ENCODE assay signal across 8 mouse cellular contexts in the genomic region with DNA sequence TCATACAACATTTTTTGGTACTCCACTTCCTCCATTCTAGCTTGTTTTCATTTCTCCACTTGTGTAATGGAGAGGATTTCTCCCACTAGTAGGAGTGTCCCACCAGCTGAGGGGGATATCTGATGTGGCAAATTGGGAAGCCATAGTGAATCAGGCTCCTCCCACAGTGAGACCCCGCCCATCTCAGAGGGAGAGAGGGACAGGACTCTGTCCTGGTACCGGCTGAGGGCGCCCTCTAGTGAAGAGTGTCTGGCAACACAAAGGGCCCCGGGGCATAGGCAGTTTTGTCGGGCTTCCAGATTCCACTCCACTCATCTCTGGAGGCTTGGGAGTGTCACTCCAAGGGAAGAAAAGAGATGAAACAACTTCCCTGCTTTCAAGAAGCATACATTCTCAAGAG. TPM values are rescaled to one million over a fixed set of nuclear protein-coding genes. Genes with fewer than 3 reads are reported as not detected.
DNase-seq lines count a peak whose midpoint lies in the region; ATAC-seq and TF ChIP-seq lines count a peak whose summit lies in the region.

No protein-coding gene starts in this region.

- H3K4me2 ChIP-seq in midbrain, embryonic 15.5 days: no peak overlapping the region

- no peaks in the 10 kb centered on the region for H3K4me1 ChIP-seq in midbrain, embryonic 10.5 days
- no peaks in the 10 kb centered on the region for H3K4me1 ChIP-seq in midbrain, embryonic 15.5 days
- H3K4me1 ChIP-seq in cortical plate, adult 2 months (ENCODE audit: control insufficient read depth, insufficient read depth, low read length): no peaks in the 10 kb centered on the region
- no peaks in the 10 kb centered on the region for H3K4me1 ChIP-seq in limb, embryonic 10.5 days

- TF ChIP-seq CTCF in cortical plate, adult 2 months (IDR thresholded peaks at IDR 0.05; ENCODE audit: extremely low read depth, insufficient read depth, low read length): peak; percentile 33

- intact Hi-C loops in heart, postnatal 14 days (cut with DNase I): loop anchor here (2.0 kb wide), 1 partner anchor 117 kb away; no protein-coding TSS in a partner anchor

- DNase-seq in midbrain, embryonic 10.5 days (ENCODE audit: low spot score): peak; percentile 62
- peak; percentile 65 to 87 for DNase-seq in adrenal gland, adult (ENCODE audit: inconsistent age in 2 of 2, low spot score in 1 of 2)
- DNase-seq in heart, postnatal 14 days: peak; percentile 65 to 85
- DNase-seq in limb, embryonic 10.5 days (ENCODE audit: low spot score): peak; percentile 68
- peak; percentile 91 for DNase-seq in thymus, postnatal 25 days

- H3K9me3 ChIP-seq in midbrain, embryonic 10.5 days (replicated peaks): no peaks in the 10 kb centered on the region
- no peaks in the 10 kb centered on the region for H3K9me3 ChIP-seq in midbrain, embryonic 15.5 days
- H3K9me3 ChIP-seq in limb, embryonic 10.5 days (replicated peaks): no peaks in the 10 kb centered on the region

- no peak overlapping the region for H3K27ac ChIP-seq in midbrain, embryonic 10.5 days (replicated peaks)
- H3K27ac ChIP-seq in midbrain, embryonic 15.5 days: no peak overlapping the region
- no peak overlapping the region for H3K27ac ChIP-seq in cortical plate, adult 2 months (ENCODE audit: insufficient read depth, low read length)
- H3K27ac ChIP-seq in limb, embryonic 10.5 days: no peak overlapping the region

- no peaks in the 10 kb centered on the region for H3K27me3 ChIP-seq in midbrain, embryonic 10.5 days (ENCODE audit: low read depth, poor library complexity, severe bottlenecking)
- no peaks in the 10 kb centered on the region; the same call in 1 of the 2 replicates for H3K27me3 ChIP-seq in midbrain, embryonic 15.5 days (replicated peaks)
- H3K27me3 ChIP-seq in limb, embryonic 10.5 days (ENCODE audit: low read depth, poor library complexity, severe bottlenecking): no peaks in the 10 kb centered on the region

- 8% methylated on average over 5 of the region's 5 CpGs for WGBS in midbrain, embryonic 10.5 days
- 7% methylated on average over 5 of the region's 5 CpGs for WGBS in midbrain, embryonic 15.5 days
- 6% methylated on average over 5 of the region's 5 CpGs for WGBS in limb, embryonic 10.5 days

- TF ChIP-seq POLR2A in cortical plate, adult 2 months (IDR thresholded peaks at IDR 0.05; ENCODE audit: extremely low read depth, insufficient read depth, low read length): no peak

- ATAC-seq in midbrain, embryonic 15.5 days (replicated peaks): no peak
- ATAC-seq in neutrophil, adult 5-6 weeks (ENCODE audit: extremely low read depth, insufficient number of reproducible peaks, low FRiP score, poor library complexity, severe bottlenecking): peak; percentile 61

- no peak overlapping the region for H3K9ac ChIP-seq in midbrain, embryonic 15.5 days

- no peak overlapping the region for H3K4me3 ChIP-seq in midbrain, embryonic 10.5 days
- H3K4me3 ChIP-seq in midbrain, embryonic 15.5 days: no peak overlapping the region
- H3K4me3 ChIP-seq in cortical plate, adult 2 months (ENCODE audit: insufficient read depth, low read length): no peak overlapping the region
- H3K4me3 ChIP-seq in limb, embryonic 10.5 days: no peak overlapping the region

- H3K36me3 ChIP-seq in midbrain, embryonic 10.5 days: no peaks in the 10 kb centered on the region
- H3K36me3 ChIP-seq in midbrain, embryonic 15.5 days (replicated peaks): no peaks in the 10 kb centered on the region
- H3K36me3 ChIP-seq in limb, embryonic 10.5 days: no peaks in the 10 kb centered on the region

RNA-seq across cellular contexts. Expression of gene Cd6, which starts 1.6 kb away (rescaled TPM):
- polyA plus RNA-seq in midbrain, embryonic 10.5 days (2016; fragmentation: Nextera tagmentation; extraction: Ambion mirVana): not detected in 2 replicates
- polyA plus RNA-seq in midbrain, embryonic 15.5 days (2015; fragmentation: Nextera tagmentation; extraction: Ambion mirVana): 0.19 TPM in 1 of 2 replicates, not detected in the other
- 5.8 and 6.0 TPM in 2 replicates for polyA plus RNA-seq in cortical plate, adult 2 months (2012; rRNA removed)
- 1 to 10 TPM in 1 of 2 experiments, under 1 TPM in 1; 0.41 to 3.6 TPM for total RNA-seq in heart, postnatal 14 days (2021)
- polyA plus RNA-seq in limb, embryonic 10.5 days (2016; fragmentation: Nextera tagmentation; extraction: Ambion mirVana): 0.05 TPM in 1 of 2 replicates, not detected in the other
- total RNA-seq in neutrophil, adult 5-6 weeks (2017): 10.7 and 11.2 TPM in 2 replicates

RNA-seq across cellular contexts. Expression of gene Slc15a3, which starts 8.1 kb away (rescaled TPM):
- polyA plus RNA-seq in midbrain, embryonic 10.5 days (2016; fragmentation: Nextera tagmentation; extraction: Ambion mirVana): 0.20 TPM in 2 replicates
- polyA plus RNA-seq in midbrain, embryonic 15.5 days (2015; fragmentation: Nextera tagmentation; extraction: Ambion mirVana): 0.13 and 0.31 TPM in 2 replicates
- 1.3 and 2.3 TPM in 2 replicates for polyA plus RNA-seq in cortical plate, adult 2 months (2012; rRNA removed)
- 1 to 10 TPM; 2.6 to 2.9 TPM for total RNA-seq in heart, postnatal 14 days (2021)
- 0.20 and 0.28 TPM in 2 replicates for polyA plus RNA-seq in limb, embryonic 10.5 days (2016; fragmentation: Nextera tagmentation; extraction: Ambion mirVana)
- total RNA-seq in neutrophil, adult 5-6 weeks (2017): 54.1 and 61.9 TPM in 2 replicates

RNA-seq across cellular contexts. Expression of gene Tmem132a, which starts 38.3 kb away (rescaled TPM):
- 111 and 122 TPM in 2 replicates for polyA plus RNA-seq in midbrain, embryonic 10.5 days (2016; fragmentation: Nextera tagmentation; extraction: Ambion mirVana)
- 224 and 236 TPM in 2 replicates for polyA plus RNA-seq in midbrain, embryonic 15.5 days (2015; fragmentation: Nextera tagmentation; extraction: Ambion mirVana)
- polyA plus RNA-seq in cortical plate, adult 2 months (2012; rRNA removed): 200 and 216 TPM in 2 replicates
- total RNA-seq in heart, postnatal 14 days (2021): 10 to 100 TPM; 18.6 to 23.6 TPM
- 151 and 160 TPM in 2 replicates for polyA plus RNA-seq in limb, embryonic 10.5 days (2016; fragmentation: Nextera tagmentation; extraction: Ambion mirVana)
- total RNA-seq in neutrophil, adult 5-6 weeks (2017): 1.5 and 2.1 TPM in 2 replicates

RNA-seq across cellular contexts. Expression of gene Tmem109, which starts 50.4 kb away (rescaled TPM):
- 50.1 and 53.0 TPM in 2 replicates for polyA plus RNA-seq in midbrain, embryonic 10.5 days (2016; fragmentation: Nextera tagmentation; extraction: Ambion mirVana)
- 46.2 and 48.4 TPM in 2 replicates for polyA plus RNA-seq in midbrain, embryonic 15.5 days (2015; fragmentation: Nextera tagmentation; extraction: Ambion mirVana)
- polyA plus RNA-seq in cortical plate, adult 2 months (2012; rRNA removed): 61.9 and 63.5 TPM in 2 replicates
- 10 to 100 TPM; 80.3 to 85.0 TPM for total RNA-seq in heart, postnatal 14 days (2021)
- polyA plus RNA-seq in limb, embryonic 10.5 days (2016; fragmentation: Nextera tagmentation; extraction: Ambion mirVana): 71.7 and 72.3 TPM in 2 replicates
- total RNA-seq in neutrophil, adult 5-6 weeks (2017): 11.5 and 17.2 TPM in 2 replicates
